Mouse (Mus musculus) liver, embryonic 12.5 days (tissue): ENCODE measurements around the gene Card19. TPM values are rescaled to one million over a fixed set of nuclear protein-coding genes. Genes with fewer than 3 reads are reported as not detected.

Experiments
- ATAC-seq: fragments of 200-750 bp; cut with Nextera tagmentation; 2 replicates; pipeline ENCODE4 v1.8.0; 2017; ENCODE audit warnings: moderate number of reproducible peaks, mild to moderate bottlenecking, moderate library complexity
- H3K27ac ChIP-seq: fragments of 300-500 bp; sonication (generic); 2 replicates; pipeline ENCODE4 v1.5.1; 2016; ENCODE audit warnings: mild to moderate bottlenecking
- H3K27me3 ChIP-seq: fragments of 300-500 bp; sonication (generic); replicated peaks from 2 replicates; pipeline ENCODE4 v1.6.1; 2016; ENCODE audit warnings: mild to moderate bottlenecking, moderate library complexity
- H3K36me3 ChIP-seq: fragments of 300-500 bp; sonication (generic); 2 replicates; pipeline ENCODE4 v1.6.1; 2016; ENCODE audit warnings: mild to moderate bottlenecking, moderate library complexity
- H3K4me1 ChIP-seq: fragments of 300-500 bp; sonication (generic); 2 replicates; pipeline ENCODE4 v1.6.1; 2016
- H3K4me2 ChIP-seq: fragments of 300-500 bp; sonication (generic); 2 replicates; pipeline ENCODE4 v1.6.1; 2016; ENCODE audit warnings: mild to moderate bottlenecking, moderate library complexity
- H3K4me3 ChIP-seq: fragments of 300-500 bp; sonication (generic); 2 replicates; pipeline ENCODE4 v1.5.1; 2016; ENCODE audit warnings: mild to moderate bottlenecking, moderate library complexity
- H3K9ac ChIP-seq: fragments of 300-500 bp; sonication (generic); 2 replicates; pipeline ENCODE4 v1.6.1; 2016; ENCODE audit warnings: mild to moderate bottlenecking, moderate library complexity
- H3K9me3 ChIP-seq: fragments of 300-500 bp; sonication (generic); replicated peaks from 2 replicates; pipeline ENCODE4 v1.6.1; 2016; ENCODE audit warnings: mild to moderate bottlenecking, moderate library complexity
- WGBS: fragments of 180-500 bp; shearing (Covaris S2); methylation state at CpG from one replicate; pipeline ENCODE4 v1.1.7; 2016; ENCODE audit not compliant: insufficient replicate concordance; 5-methylcytosine and 5-hydroxymethylcytosine counted together
- polyA plus RNA-seq: library from polyadenylated mRNA; unstranded; fragments of >200 nt; fragmentation: Nextera tagmentation; extraction: Ambion mirVana; gene quantifications from 2 replicates; pipeline ENCODE4 v1.2.1, GENCODE M21; 2016

Card19 gene
- 16.5 and 17.0 TPM in 2 replicates for polyA plus RNA-seq

- H3K27ac ChIP-seq: peak within 1 kb of the TSS; percentile 65
- ATAC-seq: peak; percentile 89
- WGBS: 3% methylated on average over 60 of the region's 78 CpGs
- H3K4me1 ChIP-seq: peaks cover 40% of the 10 kb centered on the region
- H3K4me3 ChIP-seq: peak within 1 kb of the TSS; percentile 70
- H3K9me3 ChIP-seq: no peaks in the 10 kb centered on the region
- peak within 1 kb of the TSS; percentile 99 for H3K4me2 ChIP-seq
- H3K9ac ChIP-seq: peak within 1 kb of the TSS; percentile 77
- H3K36me3 ChIP-seq: no peaks in the 10 kb centered on the region
- H3K27me3 ChIP-seq: peaks cover 19% of the 10 kb centered on the region
These were observed at the start of gene Card19 for GRCm38 (mm10) chr13:49215504-49216219. Gene Card19, minus strand, starts transcription at chr13:49216037.

GRCm38 (mm10) chr13:49260036-49260722 is 44.3 kb upstream of the Card19 start:
- Histone ChIP-seq H3K9me3 (no peaks in the 10 kb centered on the region), H3K36me3 (no peaks in the 10 kb centered on the region), H3K4me3 (no peak overlapping the region), H3K4me2 (no peak overlapping the region), H3K9ac (no peak overlapping the region), H3K27ac (no peak overlapping the region), H3K4me1 (no peaks in the 10 kb centered on the region), H3K27me3 (no peaks in the 10 kb centered on the region)
- WGBS: 60% methylated on average over 15 of the region's 15 CpGs
- no peak for ATAC-seq

GRCm38 (mm10) chr13:49257819-49258313 is 42.0 kb upstream of the Card19 start:
- no peaks in the 10 kb centered on the region for H3K4me1 ChIP-seq
- no peak overlapping the region for H3K4me2 ChIP-seq
- WGBS: 59% methylated on average over 3 of the region's 3 CpGs
- ATAC-seq: no peak
- H3K27me3 ChIP-seq: no peaks in the 10 kb centered on the region
- no peak overlapping the region for H3K9ac ChIP-seq
- no peak overlapping the region for H3K4me3 ChIP-seq
- H3K36me3 ChIP-seq: no peaks in the 10 kb centered on the region
- H3K27ac ChIP-seq: no peak overlapping the region
- H3K9me3 ChIP-seq: no peaks in the 10 kb centered on the region

- WGBS: 63% methylated on average over 13 of the region's 13 CpGs
- H3K4me2 ChIP-seq: no peak overlapping the region
These were observed 36.9 kb upstream of the Card19 start for GRCm38 (mm10) chr13:49252746-49253145.

GRCm38 (mm10) chr13:49252113-49252512 is 36.3 kb upstream of the Card19 start:
- Histone ChIP-seq H3K9me3 (no peaks in the 10 kb centered on the region), H3K4me1 (peaks cover 16% of the 10 kb centered on the region), H3K27ac (no peak overlapping the region), H3K27me3 (peaks cover 19% of the 10 kb centered on the region), H3K9ac (no peak overlapping the region), H3K4me3 (no peak overlapping the region), H3K36me3 (no peaks in the 10 kb centered on the region), H3K4me2 (no peak overlapping the region)
- WGBS: 40% methylated on average over 2 of the region's 2 CpGs
- no peak for ATAC-seq

More at GRCm38 (mm10) chr13:49252746-49253145, 36.9 kb upstream of the Card19 start:
- Histone ChIP-seq H3K4me3 (no peak overlapping the region), H3K9me3 (no peaks in the 10 kb centered on the region), H3K36me3 (no peaks in the 10 kb centered on the region), H3K9ac (no peak overlapping the region), H3K27ac (no peak overlapping the region), H3K27me3 (peaks cover 13% of the 10 kb centered on the region), H3K4me1 (peaks cover 10% of the 10 kb centered on the region)
- ATAC-seq: no peak

GRCm38 (mm10) chr13:49250716-49251517 is 35.1 kb upstream of the Card19 start:
- no peak overlapping the region for H3K27ac ChIP-seq
- no peak overlapping the region for H3K4me2 ChIP-seq
- H3K27me3 ChIP-seq: peaks cover 31% of the 10 kb centered on the region
- no peak for ATAC-seq
- 33% methylated on average over 4 of the region's 4 CpGs for WGBS
- no peak overlapping the region for H3K9ac ChIP-seq
- H3K9me3 ChIP-seq: no peaks in the 10 kb centered on the region
- no peak overlapping the region for H3K4me3 ChIP-seq
- peaks cover 21% of the 10 kb centered on the region for H3K4me1 ChIP-seq
- no peaks in the 10 kb centered on the region for H3K36me3 ChIP-seq

- peaks cover 21% of the 10 kb centered on the region for H3K4me1 ChIP-seq
- no peak overlapping the region for H3K9ac ChIP-seq
- WGBS: 53% methylated on average over 2 of the region's 2 CpGs
- no peaks in the 10 kb centered on the region for H3K9me3 ChIP-seq
- no peaks in the 10 kb centered on the region for H3K36me3 ChIP-seq
- peaks cover 32% of the 10 kb centered on the region for H3K27me3 ChIP-seq
- H3K4me3 ChIP-seq: no peak overlapping the region
- no peak overlapping the region for H3K27ac ChIP-seq
- no peak for ATAC-seq
- no peak overlapping the region for H3K4me2 ChIP-seq
These were observed 33.8 kb upstream of the Card19 start for GRCm38 (mm10) chr13:49249634-49250033.

GRCm38 (mm10) chr13:49248923-49249322 is 33.1 kb upstream of the Card19 start:
- no peaks in the 10 kb centered on the region for H3K9me3 ChIP-seq
- H3K36me3 ChIP-seq: no peaks in the 10 kb centered on the region
- H3K4me3 ChIP-seq: no peak overlapping the region
- H3K4me1 ChIP-seq: peaks cover 25% of the 10 kb centered on the region
- peak overlapping the region; percentile 91; the same call in 1 of the 2 replicates for H3K4me2 ChIP-seq
- 29% methylated on average over 3 of the region's 3 CpGs for WGBS
- peaks cover 32% of the 10 kb centered on the region for H3K27me3 ChIP-seq
- no peak overlapping the region for H3K27ac ChIP-seq
- no peak for ATAC-seq
- H3K9ac ChIP-seq: no peak overlapping the region

- Histone ChIP-seq H3K27me3 (peaks cover 32% of the 10 kb centered on the region), H3K36me3 (no peaks in the 10 kb centered on the region), H3K4me3 (peak within 1 kb of the TSS; percentile 57), H3K9me3 (no peaks in the 10 kb centered on the region), H3K4me2 (peak within 1 kb of the TSS; percentile 91), H3K27ac (no peak within 1 kb of the TSS), H3K9ac (peak within 1 kb of the TSS; percentile 29; the same call in 1 of the 2 replicates), H3K4me1 (peaks cover 30% of the 10 kb centered on the region)
- ATAC-seq: no peak; the same call in 1 of the 2 replicates
- WGBS: 20% methylated on average over 7 of the region's 8 CpGs
These were observed 32.6 kb upstream of the Card19 start, which contains the start of gene Susd3 for GRCm38 (mm10) chr13:49248467-49248862. Gene Susd3, minus strand, starts transcription at chr13:49248706.

- Histone ChIP-seq H3K36me3 (no peaks in the 10 kb centered on the region), H3K9me3 (no peaks in the 10 kb centered on the region), H3K27ac (no peak overlapping the region), H3K4me2 (peak overlapping the region; percentile 91), H3K9ac (peak overlapping the region; percentile 29; the same call in 1 of the 2 replicates), H3K4me1 (peaks cover 35% of the 10 kb centered on the region), H3K27me3 (peaks cover 32% of the 10 kb centered on the region), H3K4me3 (peak overlapping the region; percentile 57)
- 1% methylated on average over 58 of the region's 58 CpGs for WGBS
- ATAC-seq: peak; percentile 68
These were observed 32.1 kb upstream of the Card19 start for GRCm38 (mm10) chr13:49247740-49248466.

GRCm38 (mm10) chr13:49247232-49247739 is 31.4 kb upstream of the Card19 start:
- Histone ChIP-seq H3K27me3 (peaks cover 32% of the 10 kb centered on the region), H3K9me3 (no peaks in the 10 kb centered on the region), H3K9ac (peak overlapping the region; percentile 29; the same call in 1 of the 2 replicates), H3K36me3 (no peaks in the 10 kb centered on the region), H3K4me3 (peak overlapping the region; percentile 57), H3K4me2 (peak overlapping the region; percentile 91), H3K27ac (no peak overlapping the region), H3K4me1 (peaks cover 42% of the 10 kb centered on the region)
- no peak for ATAC-seq
- WGBS: 21% methylated on average over 12 of the region's 12 CpGs
